Mouse (Mus musculus) brain, embryonic 14.5 days (tissue): ENCODE measurements around the gene Pkdcc.

Experiments used
- CTCF ChIP-seq: fragments of 200-500 bp; IDR thresholded peaks from 2 replicates; pipeline ENCODE4 v1.5.1; 2012; ENCODE audit warnings: inconsistent platforms, mild to moderate bottlenecking, moderate library complexity, borderline replicate concordance; ENCODE audit not compliant: insufficient read depth, insufficient read length; ENCODE audit errors: extremely low read depth
- POLR2A ChIP-seq: fragments of 200-500 bp; IDR thresholded peaks from 2 replicates; pipeline ENCODE4 v1.6.1; 2012; ENCODE audit warnings: mild to moderate bottlenecking, inconsistent platforms, borderline replicate concordance; ENCODE audit not compliant: poor library complexity, insufficient read depth, insufficient read length, severe bottlenecking; ENCODE audit errors: extremely low read depth

DNA sequence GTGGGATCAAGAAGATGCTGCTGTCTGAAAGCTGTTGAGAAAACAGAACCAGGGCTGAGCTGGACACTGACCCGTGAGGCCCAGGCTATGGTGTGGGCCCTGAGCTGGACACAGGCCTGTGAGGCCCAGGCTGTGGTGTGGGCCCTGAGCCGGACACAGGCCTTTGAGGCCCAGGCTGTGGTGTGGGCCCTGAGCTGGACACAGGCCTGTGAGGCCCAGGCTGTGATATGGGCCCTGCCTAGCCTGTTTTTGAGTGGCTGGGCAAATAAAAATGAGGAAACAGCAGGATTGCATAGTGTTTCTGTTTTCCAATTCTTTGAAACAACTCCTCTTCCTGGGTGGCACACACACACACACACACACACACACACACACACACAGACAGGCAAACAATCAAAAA lies 2.7 kb upstream of the Pkdcc start:
- TF ChIP-seq POLR2A (no peak), CTCF (no peak)
